Mouse (Mus musculus) myocyte (in vitro differentiated cells): Measurements from ENCODE around the gene Cpa4.

Experiments used
- MAX ChIP-seq: IDR thresholded peaks from one replicate; pipeline ENCODE4 v1.6.1; 2011; ENCODE audit warnings: low read depth, mild to moderate bottlenecking, control low read depth
- MYOD1 ChIP-seq, 3 experiments: IDR thresholded peaks; one replicate each; pipeline ENCODE4 v1.6.1; 2011; ENCODE audit warnings: control low read depth in 2 of 3, low read depth in 2 of 3, mild to moderate bottlenecking in 2 of 3, moderate library complexity in 1 of 3; ENCODE audit not compliant: insufficient read length in 2 of 3, control insufficient read depth in 1 of 3
- POLR2A ChIP-seq: IDR thresholded peaks from one replicate; pipeline ENCODE4 v1.6.1; 2011; ENCODE audit warnings: low read depth, mild to moderate bottlenecking, control low read depth, moderate library complexity; ENCODE audit not compliant: insufficient read length
- POLR2AphosphoS2 ChIP-seq: IDR thresholded peaks from one replicate; pipeline ENCODE4 v1.6.1; 2011; ENCODE audit warnings: low read depth, control low read depth; ENCODE audit not compliant: insufficient read length
- TCF3 ChIP-seq: IDR thresholded peaks from one replicate; pipeline ENCODE4 v1.6.1; 2011; ENCODE audit warnings: low read depth, control low read depth; ENCODE audit not compliant: insufficient read length
- USF1 ChIP-seq: IDR thresholded peaks from one replicate; pipeline ENCODE4 v1.6.1; 2011; ENCODE audit warnings: low read depth, mild to moderate bottlenecking, control low read depth, moderate library complexity

- TF ChIP-seq MAX (no peak), MYOD1 (IDR thresholded peaks at IDR 0.05; ENCODE audit: control insufficient read depth in 1 of 3, insufficient read length in 2 of 3, low read depth in 2 of 3) (no peak), POLR2A (no peak), TCF3 (no peak), USF1 (no peak), POLR2AphosphoS2 (no peak)
These were observed 49.1 kb downstream of the Cpa4 start for GRCm38 (mm10) chr6:30617020-30617958.
